Mouse (Mus musculus) urinary bladder, postnatal 14 days (tissue): ENCODE measurements around the gene Fam57a.

Source experiments
- DNase-seq: peaks from one replicate; pipeline ENCODE4 v3.0.0; 2021; ENCODE audit warnings: low spot score

The Fam57a gene

GRCm38 (mm10) chr11:76179495-76180145, at the start of gene Fam57a, which contains the start of gene Vps53:
Fam57a (plus strand) TSS chr11:76179671.
Vps53 (minus strand) TSS chr11:76179647.
- DNase-seq = peak; percentile 89

GRCm38 (mm10) chr11:76130859-76131258, 48.6 kb upstream of the Fam57a start:
- DNase-seq = no peak

- DNase-seq = no peak
These were observed 43.6 kb upstream of the Fam57a start for GRCm38 (mm10) chr11:76135641-76136437.

GRCm38 (mm10) chr11:76137996-76138395, 41.5 kb upstream of the Fam57a start:
- DNase-seq = no peak

GRCm38 (mm10) chr11:76144386-76144785, 35.1 kb upstream of the Fam57a start:
- no peak for DNase-seq

GRCm38 (mm10) chr11:76145169-76145568, 34.3 kb upstream of the Fam57a start:
- DNase-seq = no peak

- DNase-seq = peak; percentile 24
These were observed 33.1 kb upstream of the Fam57a start for GRCm38 (mm10) chr11:76146187-76147010.

- no peak for DNase-seq
These were observed 31.1 kb upstream of the Fam57a start for GRCm38 (mm10) chr11:76148055-76149008.

GRCm38 (mm10) chr11:76150980-76151379, 28.5 kb upstream of the Fam57a start:
- no peak for DNase-seq

GRCm38 (mm10) chr11:76153236-76153951, 26.1 kb upstream of the Fam57a start:
- no peak for DNase-seq

GRCm38 (mm10) chr11:76154200-76154599, 25.3 kb upstream of the Fam57a start:
- DNase-seq = no peak

- DNase-seq = no peak
These were observed 24.6 kb upstream of the Fam57a start for GRCm38 (mm10) chr11:76154861-76155260.

- no peak for DNase-seq
These were observed 21.1 kb upstream of the Fam57a start for GRCm38 (mm10) chr11:76158375-76158774.

GRCm38 (mm10) chr11:76160251-76160650, 19.2 kb upstream of the Fam57a start:
- DNase-seq = no peak

- no peak for DNase-seq
These were observed 12.8 kb upstream of the Fam57a start for GRCm38 (mm10) chr11:76166657-76167056.

GRCm38 (mm10) chr11:76167079-76167765, 12.2 kb upstream of the Fam57a start:
- peak; percentile 72 for DNase-seq

- DNase-seq = peak; percentile 44
These were observed 10.5 kb upstream of the Fam57a start for GRCm38 (mm10) chr11:76168976-76169375.

- no peak for DNase-seq
These were observed 9.3 kb upstream of the Fam57a start for GRCm38 (mm10) chr11:76170207-76170606.

- DNase-seq = peak; percentile 25
These were observed 561 bp upstream of the Fam57a start for GRCm38 (mm10) chr11:76178726-76179494.
